Mouse (Mus musculus) liver, adult 2 months (tissue): ENCODE measurements around the gene Fnip2. TPM values are rescaled to one million over a fixed set of nuclear protein-coding genes. Genes with fewer than 3 reads are reported as not detected.

Source experiments
- DNase-seq: peaks from one replicate; pipeline ENCODE4 v3.0.0-alpha.2; 2011; ENCODE audit warnings: low read depth, low spot score; ENCODE audit errors: extremely low read depth
- H3K27ac ChIP-seq: fragments of 200-500 bp; replicated peaks from 2 replicates; pipeline ENCODE4 v1.5.1; 2012; ENCODE audit warnings: low read depth, mild to moderate bottlenecking, control low read depth, inconsistent platforms, low read length; ENCODE audit not compliant: insufficient read depth
- H3K27me3 ChIP-seq: fragments of 200-500 bp; 2 replicates; pipeline ENCODE4 v1.6.1; 2012; ENCODE audit warnings: mild to moderate bottlenecking, moderate library complexity, low read length, inconsistent platforms; ENCODE audit not compliant: control insufficient read depth, insufficient read depth
- H3K36me3 ChIP-seq: fragments of 200-500 bp; 2 replicates; pipeline ENCODE4 v1.6.1; 2012; ENCODE audit warnings: low read length, inconsistent platforms; ENCODE audit not compliant: control insufficient read depth, insufficient read depth
- H3K4me1 ChIP-seq: fragments of 200-500 bp; 2 replicates; pipeline ENCODE4 v1.6.1; 2011; ENCODE audit warnings: low read length; ENCODE audit not compliant: control insufficient read depth, insufficient read depth
- H3K4me3 ChIP-seq: fragments of 200-500 bp; 2 replicates; pipeline ENCODE4 v1.5.1; 2011; ENCODE audit warnings: low read depth, mild to moderate bottlenecking, control low read depth, low read length, moderate library complexity; ENCODE audit not compliant: insufficient read depth
- H3K79me2 ChIP-seq: fragments of 200-500 bp; 2 replicates; pipeline ENCODE4 v1.6.1; 2012; ENCODE audit warnings: inconsistent platforms, mild to moderate bottlenecking, low read length, moderate library complexity; ENCODE audit not compliant: control insufficient read depth, insufficient read depth
- H3K9ac ChIP-seq: fragments of 200-500 bp; 2 replicates; pipeline ENCODE4 v1.6.1; 2012; ENCODE audit warnings: low read depth, mild to moderate bottlenecking, control low read depth, inconsistent platforms, low read length
- CTCF ChIP-seq: fragments of 200-500 bp; IDR thresholded peaks from 2 replicates; pipeline ENCODE4 v1.5.1; 2011; ENCODE audit warnings: low read depth, low read length, control low read depth
- POLR2A ChIP-seq: fragments of 200-500 bp; IDR thresholded peaks from 2 replicates; pipeline ENCODE4 v1.6.1; 2011; ENCODE audit warnings: low read length, control low read depth; ENCODE audit not compliant: insufficient read depth; ENCODE audit errors: extremely low read depth
- WGBS: fragments of 180-500 bp; shearing (Covaris S2); methylation state at CpG from one replicate; pipeline ENCODE4 v1.1.7; 2018; 5-methylcytosine and 5-hydroxymethylcytosine counted together
- polyA plus RNA-seq: library from polyadenylated mRNA; depleted of rRNA; stranded (reverse); fragments of >200 nt; gene quantifications from 2 replicates; pipeline ENCODE4 v1.2.3, GENCODE M21; 2012
- total RNA-seq: library from RNA; depleted of rRNA; stranded (reverse); fragments of >200 nt; gene quantifications from 2 replicates; pipeline ENCODE4 v1.2.3, GENCODE M21; 2014

The Fnip2 gene
- total and polyA plus RNA-seq, 2 experiments, result 6.3 to 46.7 TPM

DNA sequence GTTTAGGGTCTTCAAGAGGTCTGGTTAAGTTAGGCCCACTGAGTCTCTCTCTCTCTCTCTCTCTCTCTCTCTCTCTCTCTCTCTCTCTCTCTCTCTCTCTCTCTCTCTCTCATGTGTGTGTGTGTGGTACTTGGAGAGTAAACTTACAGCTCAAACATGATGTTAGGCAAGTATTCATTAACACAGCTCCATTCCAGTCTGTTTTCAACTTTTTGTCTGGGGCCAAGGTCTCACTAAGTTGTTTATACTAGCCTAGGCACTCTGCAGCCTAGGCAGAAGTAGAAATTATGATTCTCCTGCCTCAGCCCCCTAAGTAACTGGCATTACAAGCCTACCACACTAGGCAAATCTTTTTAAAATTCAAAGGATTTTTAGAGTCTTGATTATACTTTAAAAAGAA is 151.7 kb downstream of the Fnip2 start:
- H3K36me3 ChIP-seq, result no peaks in the 10 kb centered on the region
- peak; percentile 61 for DNase-seq
- H3K4me3 ChIP-seq, result no peak overlapping the region
- H3K27ac ChIP-seq, result no peak overlapping the region
- H3K27me3 ChIP-seq, result no peaks in the 10 kb centered on the region
- no peak overlapping the region for H3K9ac ChIP-seq
- H3K79me2 ChIP-seq, result no peaks in the 10 kb centered on the region
- peaks cover 10% of the 10 kb centered on the region for H3K4me1 ChIP-seq
- no peak for TF ChIP-seq CTCF
- TF ChIP-seq POLR2A, result no peak

DNA sequence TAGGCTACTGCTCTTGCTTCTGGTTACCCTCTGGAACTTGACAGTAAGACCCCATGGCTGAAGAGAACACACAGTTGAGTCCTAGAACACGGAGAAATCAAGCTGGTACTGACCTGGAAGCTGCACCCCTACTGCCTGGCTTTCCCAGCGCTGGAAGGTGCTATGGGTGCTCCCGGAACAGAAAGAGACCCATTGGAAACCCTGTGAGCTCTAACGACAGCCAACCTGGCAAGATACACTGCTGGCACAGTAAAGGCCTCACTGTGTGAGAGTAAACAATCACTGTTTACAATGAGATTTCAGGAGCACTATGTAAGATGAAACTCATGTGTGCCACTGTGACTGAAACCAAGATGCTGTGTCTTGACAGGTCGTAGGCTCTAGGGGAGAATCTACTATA is 152.5 kb downstream of the Fnip2 start:
- Histone ChIP-seq H3K9ac (no peak overlapping the region), H3K4me3 (no peak overlapping the region), H3K4me1 (peaks cover 10% of the 10 kb centered on the region), H3K36me3 (no peaks in the 10 kb centered on the region), H3K27me3 (no peaks in the 10 kb centered on the region), H3K79me2 (no peaks in the 10 kb centered on the region), H3K27ac (0 out of 2 replicates have a peak overlapping the region, but pooled peaks have one; percentile 50)
- TF ChIP-seq POLR2A (no peak), CTCF (no peak)
- 27% methylated on average over 5 of the region's 5 CpGs for WGBS
- peak; percentile 94 for DNase-seq

DNA sequence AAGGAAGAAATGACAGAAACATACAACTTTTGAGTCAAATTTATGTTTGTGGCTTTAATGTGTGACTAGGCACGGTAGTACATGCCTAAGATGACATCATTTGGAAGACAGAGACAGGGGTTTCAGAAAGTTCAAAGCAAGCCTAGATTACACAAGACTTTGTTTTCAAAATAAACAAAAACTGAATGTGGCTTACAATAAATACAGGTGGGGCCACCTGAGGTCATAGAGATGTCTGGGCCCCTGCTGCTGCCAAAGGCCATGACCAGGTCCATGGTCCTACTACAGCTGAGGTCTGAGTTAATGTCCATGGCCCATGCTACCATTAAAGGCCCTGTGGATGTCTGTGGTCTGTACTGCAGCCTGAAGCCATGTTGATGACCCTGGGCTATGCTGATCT is 154.1 kb downstream of the Fnip2 start:
- WGBS, result 34% methylated on average over 1 of the region's 1 CpGs
- Histone ChIP-seq H3K4me1 (peaks cover 10% of the 10 kb centered on the region), H3K9ac (no peak overlapping the region), H3K36me3 (no peaks in the 10 kb centered on the region), H3K27ac (0 out of 2 replicates have a peak overlapping the region, but pooled peaks have one; percentile 25), H3K4me3 (no peak overlapping the region), H3K27me3 (no peaks in the 10 kb centered on the region), H3K79me2 (no peaks in the 10 kb centered on the region)
- peak; percentile 92 for DNase-seq
- TF ChIP-seq POLR2A (no peak), CTCF (no peak)

DNA sequence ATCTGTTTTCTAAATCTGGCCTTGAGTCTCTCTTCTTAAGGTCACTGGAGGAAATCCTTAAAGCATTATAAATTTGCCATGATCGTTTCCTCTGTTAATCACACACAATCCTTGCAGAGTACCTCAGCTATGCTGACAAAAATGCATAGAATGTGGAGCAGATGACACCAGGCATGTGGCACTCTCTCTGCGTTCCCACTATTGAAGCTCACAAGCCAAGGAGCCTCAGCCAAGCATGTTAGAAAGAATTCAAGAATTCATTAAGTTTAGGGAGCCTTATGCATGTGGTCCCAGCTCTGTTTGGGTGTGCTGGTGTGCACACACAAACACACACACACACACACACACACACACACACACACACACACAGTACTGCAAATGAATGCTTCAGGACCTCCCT is 155.9 kb downstream of the Fnip2 start:
- Histone ChIP-seq H3K36me3 (no peaks in the 10 kb centered on the region), H3K4me1 (peaks cover 10% of the 10 kb centered on the region), H3K9ac (no peak overlapping the region), H3K27ac (no peak overlapping the region), H3K27me3 (no peaks in the 10 kb centered on the region), H3K79me2 (no peaks in the 10 kb centered on the region), H3K4me3 (no peak overlapping the region)
- TF ChIP-seq CTCF, result no peak
- no peak for TF ChIP-seq POLR2A
- WGBS, result 87% methylated on average over 2 of the region's 2 CpGs
- DNase-seq, result no peak

DNA sequence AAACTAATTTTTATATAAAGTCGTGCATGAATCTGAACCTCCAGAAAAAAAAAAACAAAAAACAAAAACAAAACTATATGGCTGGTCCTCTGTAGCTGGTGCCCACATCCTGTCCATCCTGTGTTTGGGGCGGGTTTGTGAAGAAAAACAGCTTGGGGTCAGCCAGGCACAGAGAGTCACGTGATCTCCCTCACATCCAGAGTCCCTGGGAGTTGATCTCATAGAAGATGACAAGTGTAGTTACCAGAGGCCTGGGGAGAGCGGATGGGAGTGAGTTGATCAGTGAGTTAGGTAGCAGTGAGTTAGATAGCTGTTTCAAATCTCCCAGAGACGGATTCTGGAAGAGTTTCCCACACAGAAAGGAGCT is 157.0 kb downstream of the Fnip2 start:
- Histone ChIP-seq H3K4me3 (no peak overlapping the region), H3K27me3 (no peaks in the 10 kb centered on the region), H3K9ac (no peak overlapping the region), H3K36me3 (no peaks in the 10 kb centered on the region), H3K4me1 (peaks cover 7% of the 10 kb centered on the region), H3K27ac (no peak overlapping the region), H3K79me2 (no peaks in the 10 kb centered on the region)
- no peak for TF ChIP-seq CTCF
- TF ChIP-seq POLR2A, result no peak
- WGBS, result 76% methylated on average over 5 of the region's 5 CpGs
- DNase-seq, result no peak

DNA sequence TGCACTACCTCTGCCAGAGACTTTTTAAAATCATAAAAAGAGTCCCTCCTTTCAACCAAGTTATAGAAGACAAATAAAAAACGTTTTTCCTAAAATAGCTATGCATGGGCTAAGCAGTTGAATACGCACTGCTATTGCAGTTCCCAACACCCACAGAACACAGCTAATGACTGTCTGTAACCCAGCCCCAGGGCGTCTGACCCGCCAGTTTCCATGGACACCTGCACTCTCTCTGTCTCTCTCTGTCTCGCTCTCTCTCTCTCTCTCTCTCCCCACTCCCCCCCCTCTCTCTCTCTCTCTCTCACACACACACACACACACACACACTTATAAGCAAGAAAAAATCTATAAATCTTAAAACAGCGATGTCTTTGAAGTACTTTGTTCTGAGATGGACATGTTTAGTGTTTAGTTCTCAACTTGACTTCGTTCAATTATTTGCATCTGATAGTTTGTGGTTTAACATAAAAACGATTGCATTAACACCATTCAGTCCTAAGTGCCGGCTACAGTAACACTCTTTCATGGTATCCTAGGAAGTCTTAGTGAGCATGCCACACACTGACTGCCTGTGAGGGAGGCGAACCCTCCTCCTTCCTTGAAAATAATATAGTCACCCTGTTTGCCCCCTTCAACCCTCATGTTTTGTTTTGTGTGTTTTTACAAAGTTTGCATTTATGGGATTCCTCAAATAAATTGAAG is 157.5 kb downstream of the Fnip2 start:
- H3K9ac ChIP-seq, result no peak overlapping the region
- H3K27me3 ChIP-seq, result no peaks in the 10 kb centered on the region
- H3K4me3 ChIP-seq, result no peak overlapping the region
- H3K27ac ChIP-seq, result no peak overlapping the region
- WGBS, result 79% methylated on average over 10 of the region's 10 CpGs
- H3K36me3 ChIP-seq, result no peaks in the 10 kb centered on the region
- H3K79me2 ChIP-seq, result no peaks in the 10 kb centered on the region
- no peak for TF ChIP-seq CTCF
- TF ChIP-seq POLR2A, result no peak
- no peak for DNase-seq
- peaks cover 5% of the 10 kb centered on the region for H3K4me1 ChIP-seq
